23 mouse cellular contexts compared by ENCODE assay signal in the genomic region with DNA sequence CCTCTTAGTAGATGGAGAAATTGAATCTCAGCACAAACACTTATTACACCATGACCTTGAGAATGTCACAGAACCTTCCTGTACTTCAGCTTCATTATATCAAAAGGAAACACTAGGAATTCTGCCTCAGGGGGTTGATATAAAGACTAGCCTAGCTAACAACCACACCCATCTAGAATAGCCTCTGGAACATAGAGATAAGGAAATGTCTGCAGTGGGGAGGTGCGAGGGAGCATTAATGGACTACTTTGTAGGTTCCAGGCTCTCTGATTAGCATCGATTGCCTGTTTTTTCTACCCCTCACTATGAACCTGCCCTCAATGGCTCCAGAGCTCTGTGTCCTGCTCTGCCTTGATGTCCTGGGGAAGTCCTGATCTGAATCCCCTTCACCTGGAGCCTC.
A peak's percentile ranks its signal among the peaks of the same experiment; 100 is the strongest.
DNase-seq lines count a peak whose midpoint lies in the region; ATAC-seq lines count a peak whose summit lies in the region.
"Had no signal": no experiment of that assay in that cellular context is flagged by ENCODE, and none has a peak within 500 bp of the region (broad histone marks: within the 10 kb centered on the region; RNA-seq: fewer than 3 reads in every experiment).

No protein-coding gene starts in this region.

- intact Hi-C loops in heart, postnatal 10 days (cut with DNase I), result no loop called here
- intact Hi-C loops in gastrocnemius, postnatal 14 days (cut with DNase I; ENCODE audit: low total_unique reads), result no loop called here

- H3K9ac ChIP-seq in liver, embryonic 16.5 days (ENCODE audit: low read depth, low read length), result no peak overlapping the region
- H3K9ac ChIP-seq: embryonic facial prominence, embryonic 12.5 days; forebrain, embryonic 15.5 days; hindbrain, embryonic 15.5 days; midbrain, embryonic 12.5 days had no signal

- H3K9me3 ChIP-seq in heart, embryonic 10.5 days, result no peaks in the 10 kb centered on the region
- no peaks in the 10 kb centered on the region for H3K9me3 ChIP-seq in liver, embryonic 16.5 days (replicated peaks; ENCODE audit: control insufficient read depth, low read length)
- H3K9me3 ChIP-seq: embryonic facial prominence, embryonic 12.5 days; forebrain, embryonic 15.5 days; hindbrain, embryonic 15.5 days; midbrain, embryonic 12.5 days had no signal

- H3K4me1 ChIP-seq in heart, embryonic 10.5 days, result peaks cover 12% of the 10 kb centered on the region; the same call in 1 of the 2 replicates
- peaks cover 12% of the 10 kb centered on the region for H3K4me1 ChIP-seq in liver, embryonic 16.5 days (ENCODE audit: control insufficient read depth, low read depth, low read length)
- H3K4me1 ChIP-seq: embryonic facial prominence, embryonic 12.5 days; forebrain, embryonic 15.5 days; hindbrain, embryonic 15.5 days; midbrain, embryonic 12.5 days had no signal

- no peak overlapping the region for H3K4me3 ChIP-seq in heart, embryonic 10.5 days
- no peak overlapping the region for H3K4me3 ChIP-seq in liver, embryonic 16.5 days (ENCODE audit: low read depth, low read length)
- H3K4me3 ChIP-seq: embryonic facial prominence, embryonic 12.5 days; forebrain, embryonic 15.5 days; heart, adult 2 months; hindbrain, embryonic 15.5 days; left cerebral cortex, adult 2 months; midbrain, embryonic 12.5 days had no signal

- no peaks in the 10 kb centered on the region for H3K36me3 ChIP-seq in heart, embryonic 10.5 days
- no peaks in the 10 kb centered on the region for H3K36me3 ChIP-seq in liver, embryonic 16.5 days (ENCODE audit: control insufficient read depth, insufficient read depth)
- H3K36me3 ChIP-seq: embryonic facial prominence, embryonic 12.5 days; forebrain, embryonic 15.5 days; hindbrain, embryonic 15.5 days; midbrain, embryonic 12.5 days had no signal

- no peaks in the 10 kb centered on the region for H3K27me3 ChIP-seq in heart, embryonic 10.5 days (ENCODE audit: insufficient read depth, poor library complexity, severe bottlenecking)
- no peaks in the 10 kb centered on the region for H3K27me3 ChIP-seq in liver, embryonic 16.5 days (ENCODE audit: control insufficient read depth, insufficient read depth, low read depth, low read length)
- H3K27me3 ChIP-seq: embryonic facial prominence, embryonic 12.5 days; forebrain, embryonic 15.5 days; hindbrain, embryonic 15.5 days; midbrain, embryonic 12.5 days had no signal

- peak overlapping the region; percentile 55 for H3K4me2 ChIP-seq in liver, embryonic 16.5 days (ENCODE audit: low read depth, low read length)
- H3K4me2 ChIP-seq: embryonic facial prominence, embryonic 12.5 days; forebrain, embryonic 15.5 days; hindbrain, embryonic 15.5 days; midbrain, embryonic 12.5 days had no signal

- DNase-seq in heart, embryonic 10.5 days (ENCODE audit: low spot score), result peak; percentile 51
- no peak for DNase-seq in heart, postnatal 10 days
- peak; percentile 62 for DNase-seq in c-Kit-positive CD71-positive TER-119-positive erythroid progenitor cells, embryonic 14.5 days (ENCODE audit: low spot score)
- DNase-seq in liver, result peak; percentile 54
- no peak for DNase-seq in gastrocnemius, postnatal 14 days
- DNase-seq in ovary, postnatal 14 days (ENCODE audit: low spot score), result no peak
- DNase-seq: cerebellum, adult 2 months; cerebellum, postnatal 25 days; gastrocnemius, postnatal 25 days; heart, adult 2 months; heart, postnatal 4 days; kidney, adult 11 months; left cerebral cortex, postnatal 4 days; thymus, postnatal 25 days had no signal

- H3K27ac ChIP-seq in heart, embryonic 10.5 days, result no peak overlapping the region
- H3K27ac ChIP-seq in liver, embryonic 16.5 days (ENCODE audit: low read length), result peak overlapping the region; percentile 76
- H3K27ac ChIP-seq: embryonic facial prominence, embryonic 12.5 days; forebrain, embryonic 15.5 days; heart, adult 2 months; hindbrain, embryonic 15.5 days; left cerebral cortex, adult 2 months; macrophage; midbrain, embryonic 12.5 days had no signal

- ATAC-seq in liver, embryonic 16.5 days (ENCODE audit: low read depth), result peak; percentile 97
- ATAC-seq in activated CD4-positive, CD25-positive, alpha-beta regulatory T cell, adult 4 months, result no peak
- ATAC-seq: forebrain, embryonic 15.5 days; lung, postnatal 0 days had no signal

- 67% methylated on average over 2 of the region's 2 CpGs for WGBS in heart, embryonic 10.5 days
- WGBS in liver, embryonic 16.5 days (ENCODE audit: insufficient replicate concordance), result 19% methylated on average over 2 of the region's 2 CpGs

Comparison
In these comparisons a context has a peak if more than half of its experiments do, and no peak if none do; other contexts are left out.
1. DNase-seq: peak in heart, embryonic 10.5 days (single experiment), c-Kit-positive CD71-positive TER-119-positive erythroid progenitor cells, embryonic 14.5 days (single experiment) and liver (single experiment); none in heart, postnatal 10 days (0 of 2), gastrocnemius, postnatal 14 days (single experiment) and ovary, postnatal 14 days (single experiment).